Mouse (Mus musculus): ENCODE data around the gene Pjvk. TPM values are rescaled to one million over a fixed set of nuclear protein-coding genes. Genes with fewer than 3 reads are reported as not detected.

Gene Pjvk
- polyA plus RNA-seq, 1 experiment from 2014 or later = not detected

- Histone ChIP-seq H3K27me3 (replicated peaks) (no peaks in the 10 kb centered on the region), H3K9me3 (replicated peaks) (no peaks in the 10 kb centered on the region), H3K27ac (no peak overlapping the region), H3K9ac (no peak overlapping the region), H3K36me3 (peaks cover 90% of the 10 kb centered on the region), H3K4me1 (peaks cover 9% of the 10 kb centered on the region; the same call in 1 of the 2 replicates), H3K4me3 (no peak overlapping the region), H3K4me2 (no peak overlapping the region)
- no peak for ATAC-seq
- 68% methylated on average over 12 of the region's 12 CpGs for WGBS (ENCODE audit: insufficient replicate concordance)
Observed at GRCm38 (mm10) chr2:76690436-76691204, 42.3 kb downstream of the Pjvk start.

DNA sequence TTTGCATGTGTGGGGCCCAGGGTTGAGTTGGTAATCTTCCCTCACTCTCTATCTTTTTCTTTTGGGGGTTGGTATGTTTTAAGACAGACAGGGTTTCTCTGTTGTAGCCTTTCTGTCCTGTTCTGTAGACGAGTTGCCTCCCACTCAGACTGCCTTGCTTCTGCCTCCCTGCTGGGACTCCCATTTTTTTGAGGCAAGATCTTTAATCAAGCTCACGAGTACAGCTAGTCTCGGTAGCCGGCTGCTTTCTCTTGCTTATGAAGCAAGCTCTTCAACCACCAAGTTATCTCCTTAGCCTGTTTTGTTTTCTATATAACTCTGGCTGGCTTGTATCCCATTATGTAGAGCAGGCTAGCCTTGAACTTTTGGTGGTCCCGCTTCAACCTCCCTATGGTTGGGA is 45.5 kb downstream of the Pjvk start:
- H3K27ac ChIP-seq = no peak overlapping the region
- peaks cover 74% of the 10 kb centered on the region for H3K36me3 ChIP-seq
- ATAC-seq = no peak
- 76% methylated on average over 5 of the region's 5 CpGs for WGBS (ENCODE audit: insufficient replicate concordance)
- no peak overlapping the region for H3K4me2 ChIP-seq
- no peaks in the 10 kb centered on the region for H3K4me1 ChIP-seq
- no peaks in the 10 kb centered on the region for H3K27me3 ChIP-seq (replicated peaks)
- H3K9ac ChIP-seq = no peak overlapping the region
- H3K9me3 ChIP-seq (replicated peaks) = no peaks in the 10 kb centered on the region
- H3K4me3 ChIP-seq = no peak overlapping the region

DNA sequence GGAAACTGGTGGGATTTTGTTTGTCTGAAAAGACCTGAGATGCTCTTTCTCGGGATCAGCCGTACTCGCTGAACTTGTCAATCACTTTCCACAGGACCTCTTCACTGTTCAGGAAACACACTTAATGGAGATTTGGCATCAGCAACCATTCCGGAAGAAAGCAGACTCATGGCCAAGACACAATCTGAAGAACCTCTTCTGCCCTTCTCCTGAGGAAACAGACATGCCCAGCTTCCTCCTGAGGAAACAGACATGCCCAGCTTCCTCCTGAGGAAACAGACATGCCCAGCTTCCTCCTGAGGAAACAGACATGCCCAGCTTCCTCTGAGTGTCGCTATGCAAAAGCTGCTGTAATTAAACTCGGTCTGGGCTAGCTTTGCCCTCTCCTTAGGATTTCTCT is 47.0 kb downstream of the Pjvk start:
- WGBS (ENCODE audit: insufficient replicate concordance) = 48% methylated on average over 6 of the region's 6 CpGs
- ATAC-seq = no peak
- Histone ChIP-seq H3K4me3 (no peak overlapping the region), H3K4me2 (no peak overlapping the region), H3K27me3 (replicated peaks) (no peaks in the 10 kb centered on the region), H3K4me1 (no peaks in the 10 kb centered on the region), H3K9me3 (replicated peaks) (no peaks in the 10 kb centered on the region), H3K9ac (no peak overlapping the region), H3K36me3 (peaks cover 67% of the 10 kb centered on the region), H3K27ac (no peak overlapping the region)

DNA sequence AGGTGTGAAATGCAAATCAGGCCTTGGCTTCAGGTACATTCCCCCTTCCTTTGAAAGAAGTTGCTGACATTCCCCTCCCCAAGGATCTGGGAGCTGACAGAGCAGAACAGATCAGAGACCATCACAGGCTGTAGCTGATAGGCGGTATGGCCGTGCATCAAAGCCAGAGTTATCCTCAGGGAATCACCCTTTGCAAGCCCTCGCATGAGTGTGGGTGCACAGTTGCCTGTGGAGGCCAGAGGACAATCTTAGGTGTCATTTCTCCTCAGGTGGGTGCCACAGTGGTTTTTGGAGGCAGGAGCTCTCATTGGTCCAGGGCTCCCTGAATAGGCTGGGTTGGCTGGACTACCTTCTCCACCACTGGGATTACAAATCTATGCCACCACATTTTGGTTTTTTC is 53.9 kb downstream of the Pjvk start:
- Histone ChIP-seq H3K4me1 (no peaks in the 10 kb centered on the region), H3K9ac (no peak overlapping the region), H3K36me3 (peaks cover 7% of the 10 kb centered on the region), H3K4me3 (no peak overlapping the region), H3K4me2 (no peak overlapping the region), H3K27me3 (replicated peaks) (no peaks in the 10 kb centered on the region), H3K27ac (no peak overlapping the region), H3K9me3 (replicated peaks) (no peaks in the 10 kb centered on the region)
- WGBS (ENCODE audit: insufficient replicate concordance) = 82% methylated on average over 3 of the region's 3 CpGs
- ATAC-seq = no peak

GRCm38 (mm10) chr2:76702751-76703150 is 54.5 kb downstream of the Pjvk start:
- WGBS (ENCODE audit: insufficient replicate concordance) = 75% methylated on average over 5 of the region's 5 CpGs
- Histone ChIP-seq H3K9ac (no peak overlapping the region), H3K4me2 (no peak overlapping the region), H3K9me3 (replicated peaks) (no peaks in the 10 kb centered on the region), H3K27me3 (replicated peaks) (no peaks in the 10 kb centered on the region), H3K4me3 (no peak overlapping the region), H3K36me3 (peaks cover 2% of the 10 kb centered on the region; the same call in 1 of the 2 replicates), H3K27ac (no peak overlapping the region), H3K4me1 (no peaks in the 10 kb centered on the region)
- ATAC-seq = no peak

- Histone ChIP-seq H3K4me1 (no peaks in the 10 kb centered on the region), H3K4me3 (no peak overlapping the region), H3K4me2 (no peak overlapping the region), H3K27me3 (replicated peaks) (no peaks in the 10 kb centered on the region), H3K9ac (no peak overlapping the region), H3K36me3 (peaks cover 21% of the 10 kb centered on the region), H3K9me3 (replicated peaks) (peaks cover 23% of the 10 kb centered on the region), H3K27ac (no peak overlapping the region)
- no peak for ATAC-seq
- WGBS (ENCODE audit: insufficient replicate concordance) = 88% methylated on average over 13 of the region's 13 CpGs
Observed at GRCm38 (mm10) chr2:76705655-76706054, 57.4 kb downstream of the Pjvk start.

Other genes with a start within 250 kb of the Pjvk start
- gene Osbpl6, start 242.0 kb upstream of the Pjvk start, polyA plus RNA-seq (2016; fragmentation: Nextera tagmentation; extraction: Ambion mirVana) = 1.5 and 1.9 TPM in 2 replicates
- 12.7 and 13.1 TPM in 2 replicates for gene Prkra, start 461 bp upstream of the Pjvk start, polyA plus RNA-seq (2016; fragmentation: Nextera tagmentation; extraction: Ambion mirVana)
- gene Fkbp7, start 24.6 kb downstream of the Pjvk start, polyA plus RNA-seq (2016; fragmentation: Nextera tagmentation; extraction: Ambion mirVana) = 7.6 and 8.1 TPM in 2 replicates
- gene Plekha3, start 26.8 kb downstream of the Pjvk start, polyA plus RNA-seq (2016; fragmentation: Nextera tagmentation; extraction: Ambion mirVana) = 9.0 and 9.4 TPM in 2 replicates

All from liver, embryonic 12.5 days (tissue).